Mouse (Mus musculus): ENCODE measurements around the gene Rgl1. TPM values are rescaled to one million over a fixed set of nuclear protein-coding genes. Genes with fewer than 3 reads are reported as not detected.

Rgl1 gene
- 10 to 100 TPM; 29.3 to 37.1 TPM for total RNA-seq (2021)
- long read RNA-seq, experiment 1, full-length matches to known transcripts, result 22 of 29 reads
- long read RNA-seq, experiment 1, partial matches to known transcripts, result 4 of 29 reads
- long read RNA-seq, experiment 1, other reads (novel, unspliced or antisense), result 3 of 29 reads
- long read RNA-seq, experiment 2, full-length matches to known transcripts, result 25 of 33 reads
- long read RNA-seq, experiment 2, partial matches to known transcripts, result 4 of 33 reads
- long read RNA-seq, experiment 2, other reads (novel, unspliced or antisense), result 4 of 33 reads

DNA sequence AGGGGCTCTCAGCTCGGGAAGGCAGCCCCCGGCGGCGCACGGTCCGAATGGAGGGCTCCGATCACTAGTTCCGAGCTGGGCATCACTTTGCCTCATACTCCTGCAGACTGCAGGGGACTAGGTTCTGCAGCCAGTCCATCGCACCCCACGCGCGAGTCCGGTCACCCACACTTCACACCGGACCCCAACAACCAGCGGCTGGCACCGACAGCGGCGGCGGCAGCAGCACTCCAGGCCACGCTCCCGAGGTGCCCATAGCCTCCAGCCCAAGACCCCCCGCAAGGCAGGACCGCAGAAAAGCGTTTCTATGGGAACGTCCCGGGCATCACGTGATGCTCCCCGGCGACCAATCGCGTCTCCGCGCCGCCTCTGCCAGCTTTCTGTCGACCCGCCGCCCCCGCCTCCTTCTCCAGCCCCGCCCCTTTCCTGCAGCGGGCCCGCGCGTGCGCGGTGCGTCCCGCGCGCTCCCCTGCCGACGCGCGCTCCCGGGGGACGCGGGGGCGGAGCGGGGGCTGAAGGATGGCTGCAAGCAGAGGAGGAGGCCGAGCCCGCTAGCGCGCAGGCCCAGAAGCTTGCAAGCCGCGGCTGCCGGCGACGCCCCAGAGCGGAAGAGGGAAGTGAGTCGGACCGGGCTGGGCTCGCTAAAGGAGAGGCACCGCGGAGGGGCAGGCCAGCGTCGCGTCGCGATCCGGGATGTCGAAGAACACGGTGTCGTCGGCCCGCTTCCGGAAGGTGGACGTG lies at the start of gene Rgl1, which contains the start of gene Arpc5:
Gene Rgl1, minus strand, starts transcription at position 320 of the 741 bp plus-strand sequence.
Gene Arpc5, plus strand, starts transcription at position 511 of the 741 bp plus-strand sequence.
- peak; percentile 98 for DNase-seq

DNA sequence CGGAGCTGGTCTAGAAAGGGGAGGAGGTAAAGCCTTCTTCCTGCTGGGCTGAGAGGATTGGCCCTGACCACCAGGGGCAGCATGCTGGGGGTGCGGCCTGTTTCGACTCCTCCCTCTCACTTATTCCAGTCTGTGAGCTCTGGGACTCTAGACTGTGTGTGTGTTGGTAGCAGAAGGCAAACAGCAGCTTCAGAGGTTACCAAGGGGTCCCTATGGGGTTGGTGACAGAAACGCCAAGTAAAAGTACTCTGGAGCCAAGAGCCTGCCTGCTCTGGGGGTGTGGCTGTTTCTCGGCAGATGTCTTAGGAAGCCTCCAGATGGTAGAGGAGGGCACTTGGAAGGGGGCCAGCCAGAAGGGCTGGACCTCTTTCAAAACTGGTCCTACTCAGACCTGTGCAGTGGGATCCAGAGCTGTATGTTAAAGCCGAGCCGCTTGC lies 49.1 kb upstream of the Rgl1 start:
- DNase-seq, result peak; percentile 44

DNA sequence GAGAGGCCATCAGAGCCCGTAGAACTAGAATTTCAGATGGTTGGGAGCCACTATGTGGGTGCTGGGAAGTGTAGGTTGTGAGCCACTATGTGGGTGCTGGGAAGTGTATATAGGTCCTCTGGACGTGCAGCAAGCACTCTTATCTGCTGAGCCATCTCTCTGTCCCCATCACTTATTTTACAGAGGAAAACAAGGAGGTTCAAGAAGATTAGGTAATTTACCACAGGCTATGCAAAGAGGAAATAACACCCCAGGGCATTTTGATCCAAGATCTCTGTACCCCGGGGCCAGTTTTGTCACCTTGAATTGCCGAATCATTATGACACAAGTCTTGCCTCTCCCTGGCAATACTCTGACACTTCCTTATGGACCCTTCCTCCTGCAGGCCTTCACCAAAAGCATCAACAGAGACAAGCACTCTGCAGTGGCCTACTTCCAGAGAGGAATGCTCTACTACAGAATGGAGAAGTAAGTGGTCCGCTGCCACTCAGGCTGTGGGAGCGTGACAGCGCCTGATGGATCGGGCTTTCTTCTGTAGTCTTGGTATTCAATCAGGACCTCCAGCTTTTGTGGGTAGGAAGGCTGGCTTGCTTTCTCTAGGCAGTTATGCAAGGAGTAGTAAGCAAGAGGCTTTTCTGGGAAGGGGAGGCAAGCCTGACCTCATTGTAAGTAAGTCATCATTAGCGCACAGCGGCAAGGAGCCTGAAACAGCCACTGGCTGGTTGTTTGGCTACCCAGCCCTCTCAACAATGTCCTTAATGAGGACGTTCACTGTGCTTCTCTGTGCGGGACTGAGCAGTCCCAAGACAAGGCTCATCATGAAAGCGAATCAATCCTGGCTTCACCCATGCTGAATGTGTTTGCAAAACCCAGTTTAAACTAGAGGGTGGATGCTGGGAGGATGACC lies 44.6 kb upstream of the Rgl1 start:
- no peak for DNase-seq

- no peak for DNase-seq
Measured at GRCm38 (mm10) chr1:152809541-152810252, 43.5 kb upstream of the Rgl1 start.

DNA sequence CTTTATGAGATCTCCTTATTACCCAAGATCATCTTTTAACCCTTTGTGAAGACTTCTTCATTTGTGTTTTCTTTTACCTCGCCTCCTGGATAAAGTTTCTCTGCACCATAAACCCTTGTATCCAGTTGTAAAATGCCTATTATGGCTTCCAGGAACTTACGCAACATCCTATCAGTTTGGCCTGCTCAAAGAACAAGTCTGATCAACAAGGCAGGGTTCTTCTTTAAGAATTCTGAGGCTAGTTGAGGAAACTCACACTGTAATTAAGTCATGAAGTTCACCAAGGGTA lies 42.2 kb upstream of the Rgl1 start:
- DNase-seq, result no peak

GRCm38 (mm10) chr1:152807619-152808391 lies 41.7 kb upstream of the Rgl1 start:
- DNase-seq, result no peak

DNA sequence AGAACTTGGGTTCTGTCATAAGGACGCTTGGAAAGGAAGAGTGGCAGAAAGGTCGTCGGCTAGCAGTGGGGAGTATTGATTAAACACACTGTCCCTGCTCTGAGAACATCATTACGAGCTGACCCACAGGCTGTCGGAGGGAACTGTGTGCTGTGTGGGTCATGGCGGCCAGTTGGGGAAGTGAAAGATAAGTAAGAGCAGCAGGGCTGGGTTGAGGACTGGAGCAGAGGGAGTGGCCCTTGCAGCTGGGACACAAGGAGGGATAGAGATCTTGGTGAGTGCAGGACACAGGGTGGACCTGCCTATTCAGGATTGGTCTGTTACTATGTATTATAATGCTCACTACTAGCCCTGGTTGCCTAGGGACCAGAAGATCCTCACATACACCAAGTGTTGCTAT lies 38.8 kb upstream of the Rgl1 start:
- no peak for DNase-seq

- no peak for DNase-seq
Measured at GRCm38 (mm10) chr1:152800633-152801176, 34.6 kb upstream of the Rgl1 start.

GRCm38 (mm10) chr1:152799897-152800296 lies 33.7 kb upstream of the Rgl1 start, which contains the start of gene Ncf2:
Gene Ncf2, plus strand, starts transcription at chr1:152800194.
- no peak for DNase-seq

GRCm38 (mm10) chr1:152798125-152798524 lies 32.0 kb upstream of the Rgl1 start:
- DNase-seq, result no peak

DNA sequence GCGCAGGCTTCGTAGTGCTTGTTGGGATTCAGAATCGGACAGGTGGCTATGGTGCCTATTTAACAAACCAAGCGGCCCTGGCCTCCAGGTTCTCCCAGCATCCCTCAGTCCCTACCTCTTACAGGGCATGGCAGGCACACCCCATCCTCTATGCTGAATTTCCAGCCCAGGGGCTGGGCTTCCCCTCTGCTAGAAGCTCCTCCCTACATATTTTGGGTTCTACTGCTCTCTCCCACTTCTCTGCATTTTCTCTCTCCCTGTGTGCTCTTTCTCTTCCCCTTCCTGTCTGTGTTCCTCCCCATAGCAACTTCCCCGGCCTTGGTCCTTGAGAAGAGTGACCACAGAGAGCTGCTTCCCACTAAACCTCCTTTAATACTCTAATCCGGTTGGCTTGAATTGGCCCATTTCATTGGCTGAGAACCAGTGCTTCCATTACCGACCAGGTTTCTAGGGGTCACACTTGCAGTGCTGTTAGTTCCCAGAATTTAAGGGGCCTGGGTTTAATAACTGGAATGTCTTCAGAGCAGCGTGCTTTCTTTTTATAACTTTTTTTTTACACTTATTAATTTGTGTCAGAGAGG lies 30.6 kb upstream of the Rgl1 start:
- DNase-seq, result no peak

DNA sequence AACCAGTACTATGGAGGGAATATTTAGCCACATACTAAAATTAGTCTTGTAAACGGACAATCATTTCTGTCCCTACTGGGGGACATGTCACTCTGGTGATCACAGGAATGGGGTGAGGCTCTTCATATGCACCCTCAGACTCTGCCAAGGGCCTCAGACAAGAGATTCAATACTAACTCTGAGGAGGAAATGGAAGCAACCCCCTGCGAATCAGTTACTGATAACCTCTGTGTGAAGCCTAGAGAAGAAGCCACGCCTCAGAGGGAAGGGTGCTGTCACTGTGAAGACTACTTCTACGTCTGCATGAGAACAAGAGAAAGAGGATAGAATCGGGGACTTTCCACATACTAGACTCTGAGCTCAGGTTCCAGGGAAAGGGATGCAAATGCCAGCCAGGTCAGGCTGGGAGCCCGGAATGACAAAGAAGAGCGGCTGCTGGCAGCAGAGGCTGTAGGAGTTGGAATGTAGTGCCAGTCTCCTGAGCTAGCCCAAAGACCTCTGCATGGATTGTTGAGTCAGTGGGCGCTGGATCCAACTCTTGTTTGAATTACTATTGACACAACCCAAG lies 29.6 kb upstream of the Rgl1 start:
- DNase-seq, result no peak

DNA sequence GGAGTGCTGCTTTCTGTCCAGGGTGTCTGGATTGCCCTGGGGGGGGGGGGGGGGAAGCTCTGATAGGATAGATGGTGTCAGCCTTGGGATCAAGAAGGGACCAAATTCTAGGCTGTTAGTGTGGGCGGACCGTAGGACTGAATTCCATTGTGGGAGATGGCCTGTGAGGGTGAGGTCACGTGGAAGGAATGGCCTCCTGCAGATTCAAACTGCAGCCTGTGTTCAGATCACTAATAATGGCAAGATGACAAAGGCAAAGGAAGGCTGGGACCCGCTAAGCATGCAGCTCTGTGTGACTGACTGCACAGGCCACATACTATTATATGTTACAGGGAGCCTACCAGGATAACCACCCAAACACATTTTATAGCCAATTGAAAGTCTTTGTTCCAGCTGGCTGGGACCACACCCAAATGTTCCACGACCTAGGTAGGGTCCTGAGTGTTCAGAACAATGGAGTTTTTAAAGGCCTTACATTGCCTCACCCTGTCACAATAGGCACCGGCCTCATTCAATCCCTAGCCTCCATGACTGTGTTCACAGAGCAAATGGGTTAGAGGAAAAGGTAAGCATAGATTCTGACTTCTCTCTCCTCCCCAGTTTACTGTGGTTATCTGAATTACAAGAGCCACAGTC lies 27.5 kb upstream of the Rgl1 start:
- DNase-seq, result no peak

GRCm38 (mm10) chr1:152792736-152793494 lies 26.8 kb upstream of the Rgl1 start:
- DNase-seq, result no peak

DNA sequence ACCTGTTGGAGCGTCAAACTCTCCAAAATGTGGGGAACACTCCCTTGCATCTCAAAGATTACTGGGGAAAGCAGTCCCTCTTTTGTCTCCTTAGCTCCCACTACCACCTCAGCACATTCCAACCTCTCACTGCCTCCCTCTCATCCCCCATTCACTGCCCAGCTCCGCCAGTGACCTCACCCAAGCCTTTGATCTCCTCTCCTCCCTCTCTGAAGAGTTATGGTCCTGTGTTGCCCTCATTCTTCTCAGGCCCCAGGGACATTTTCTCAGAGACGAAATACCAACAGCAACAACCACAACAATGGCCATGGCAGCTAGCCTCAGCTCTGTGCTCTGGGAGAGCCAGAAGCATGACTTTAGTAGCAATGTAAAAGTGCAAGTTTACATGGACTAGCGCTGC lies 25.1 kb upstream of the Rgl1 start:
- no peak for DNase-seq

- no peak for DNase-seq
Measured at GRCm38 (mm10) chr1:152790821-152791220, 24.7 kb upstream of the Rgl1 start.

GRCm38 (mm10) chr1:152790254-152790653 lies 24.1 kb upstream of the Rgl1 start:
- DNase-seq, result peak; percentile 20

DNA sequence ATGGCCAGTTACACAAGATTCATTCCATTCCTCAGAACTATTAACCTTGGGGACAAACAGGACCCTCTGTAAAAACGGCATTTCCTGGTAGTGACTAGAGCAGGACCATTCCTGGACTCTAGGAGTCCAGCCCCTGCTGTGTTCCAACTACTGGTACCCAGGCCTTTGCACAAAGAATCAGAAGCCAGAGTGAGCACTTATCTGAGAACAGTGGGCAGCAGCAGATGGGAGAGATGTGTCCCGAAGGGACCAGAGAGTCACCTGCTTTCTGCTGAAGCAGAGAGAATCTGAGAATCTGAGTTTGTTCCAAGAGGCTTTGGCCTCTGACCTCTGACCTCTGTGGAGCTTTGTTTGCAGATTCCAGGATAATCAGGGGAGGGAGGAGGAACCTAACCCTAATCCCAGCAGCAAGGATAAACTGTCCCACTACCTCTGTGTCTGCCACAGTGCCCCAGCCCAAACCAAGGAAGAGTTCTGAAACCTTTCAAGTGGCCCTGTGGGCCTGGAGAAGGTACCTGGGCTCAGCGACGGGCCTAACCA lies 22.0 kb upstream of the Rgl1 start:
- DNase-seq, result no peak

DNA sequence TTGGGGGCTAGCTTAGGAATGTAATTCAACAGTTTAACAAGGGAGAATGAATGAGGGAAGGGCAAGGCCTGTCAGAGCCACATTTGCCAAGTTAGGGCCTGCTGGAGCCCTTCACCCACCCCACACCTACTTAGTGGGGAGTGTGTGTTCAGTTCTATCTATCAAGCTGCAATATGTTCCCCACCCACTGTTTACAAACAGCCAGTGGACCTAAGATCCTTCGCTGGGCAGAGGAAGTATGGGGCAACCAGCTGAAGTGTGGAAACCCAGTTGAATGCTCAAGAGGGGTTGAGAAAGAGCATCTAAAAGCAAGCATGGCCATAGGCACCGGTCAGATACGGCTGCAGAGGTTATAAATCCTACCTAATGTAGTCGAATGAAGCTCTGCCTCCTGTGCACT lies 20.8 kb upstream of the Rgl1 start:
- DNase-seq, result no peak
